Mouse (Mus musculus): ENCODE results near the gene Gm37240.
"Not testable (repeated sequence)": the region's sequence is repeated elsewhere in the genome, so short reads cannot be mapped to it uniquely, and the experiment has no call there.

GRCm38 (mm10) chr3:84655785-84656150, 1231.5 kb downstream of the Gm37240 start:
- not testable (repeated sequence) for TF ChIP-seq CTCF (IDR thresholded peaks at IDR 0.05; ENCODE audit: borderline replicate concordance, insufficient read depth, low read depth, low read length); POLR2A (IDR thresholded peaks at IDR 0.05; ENCODE audit: borderline replicate concordance, insufficient read depth, low read length)
